Mouse (Mus musculus): ENCODE data around the gene Kcnh6.

- TF ChIP-seq POLR2A (IDR thresholded peaks at IDR 0.05; ENCODE audit: insufficient read depth, low read depth, low read length) (no peak), CTCF (IDR thresholded peaks at IDR 0.05; ENCODE audit: insufficient read depth, low read depth, low read length) (no peak)
Observed at GRCm38 (mm10) chr11:106034986-106035385, 27.1 kb downstream of the Kcnh6 start.

All from olfactory bulb, adult 2 months (tissue).